Comparison of ENCODE assay signal across 16 mouse cellular contexts in genomic region chr3:51907113-51907860, GRCm38 (mm10).
A peak's percentile ranks its signal among the peaks of the same experiment; 100 is the strongest.
DNase-seq lines count a peak whose midpoint lies in the region; ATAC-seq and TF ChIP-seq lines count a peak whose summit lies in the region.
"Had no signal": no experiment of that assay in that cellular context is flagged by ENCODE, and none has a peak within 500 bp of the region (broad histone marks: within the 10 kb centered on the region; RNA-seq: fewer than 3 reads in every experiment).

No protein-coding gene starts in this region.

- H3K4me3 ChIP-seq in hindbrain, embryonic 10.5 days = no peak overlapping the region
- H3K4me3 ChIP-seq in hindbrain, postnatal 0 days (ENCODE audit: low read length) = no peak overlapping the region
- H3K4me3 ChIP-seq in neural tube, embryonic 14.5 days (ENCODE audit: low read depth, low read length) = no peak overlapping the region
- no peak overlapping the region for H3K4me3 ChIP-seq in stomach, postnatal 0 days (ENCODE audit: low read depth, low read length)
- H3K4me3 ChIP-seq: erythroblast, embryonic 14.5 days; limb, embryonic 12.5 days; neural tube, embryonic 12.5 days had no signal

- H3K27ac ChIP-seq in hindbrain, embryonic 10.5 days = 0 out of 2 replicates have a peak overlapping the region, but pooled peaks have one; percentile 53
- H3K27ac ChIP-seq in hindbrain, postnatal 0 days = no peak overlapping the region
- H3K27ac ChIP-seq in neural tube, embryonic 14.5 days (ENCODE audit: low read depth, low read length) = no peak overlapping the region
- H3K27ac ChIP-seq in stomach, postnatal 0 days (replicated peaks) = no peak overlapping the region
- H3K27ac ChIP-seq: limb, embryonic 12.5 days; macrophage; neural tube, embryonic 12.5 days had no signal

- no peak for TF ChIP-seq CTCF in hindbrain, postnatal 0 days (IDR thresholded peaks at IDR 0.05; ENCODE audit: low read depth)
- TF ChIP-seq CTCF in stomach, postnatal 0 days (IDR thresholded peaks at IDR 0.05; ENCODE audit: low read depth) = no peak

- no peak overlapping the region for H3K4me2 ChIP-seq in hindbrain, postnatal 0 days (ENCODE audit: low read depth, low read length)
- no peak overlapping the region for H3K4me2 ChIP-seq in neural tube, embryonic 14.5 days (ENCODE audit: low read depth, low read length)
- H3K4me2 ChIP-seq in stomach, postnatal 0 days (replicated peaks; ENCODE audit: low read depth) = no peak overlapping the region
- H3K4me2 ChIP-seq: neural tube, embryonic 12.5 days had no signal

- no peak for DNase-seq in hindbrain, embryonic 10.5 days (ENCODE audit: low spot score)
- no peak for DNase-seq in hindbrain, postnatal 0 days (ENCODE audit: low spot score)
- DNase-seq in neural tube, embryonic 10.5 days (ENCODE audit: extremely low spot score, low spot score) = no peak
- DNase-seq in induced T-regulatory cell, adult 2 months (ENCODE audit: low read depth) = peak; percentile 11
- peak; percentile 40 for DNase-seq in stomach, postnatal 0 days (ENCODE audit: low spot score)
- DNase-seq in thymus, adult 18-20 months = no peak
- DNase-seq in right cerebral cortex, postnatal 25 days = no peak
- DNase-seq: cerebellum, postnatal 14 days; gastrocnemius, postnatal 25 days; kidney, adult 2 months; layer of hippocampus, adult 9-11 months had no signal

- no peak for TF ChIP-seq EP300 in stomach, postnatal 0 days (optimal IDR thresholded peaks at IDR 0.05)

- no peak for ATAC-seq in hindbrain, postnatal 0 days
- ATAC-seq in neural tube, embryonic 14.5 days (ENCODE audit: low read depth) = 0 out of 2 replicates have a peak, but pooled peaks have one; percentile 32
- peak; percentile 63 for ATAC-seq in stomach, postnatal 0 days (ENCODE audit: low FRiP score, low TSS enrichment)

- 50% methylated on average over 10 of the region's 10 CpGs for WGBS in hindbrain, embryonic 10.5 days
- 47% methylated on average over 10 of the region's 10 CpGs for WGBS in hindbrain, postnatal 0 days
- 61% methylated on average over 10 of the region's 10 CpGs for WGBS in neural tube, embryonic 14.5 days
- WGBS in stomach, postnatal 0 days = 59% methylated on average over 10 of the region's 10 CpGs

- H3K9me3 ChIP-seq in hindbrain, embryonic 10.5 days = no peaks in the 10 kb centered on the region
- no peaks in the 10 kb centered on the region for H3K9me3 ChIP-seq in hindbrain, postnatal 0 days (ENCODE audit: low read length)
- H3K9me3 ChIP-seq in neural tube, embryonic 14.5 days (ENCODE audit: control insufficient read depth, low read length) = no peaks in the 10 kb centered on the region
- no peaks in the 10 kb centered on the region for H3K9me3 ChIP-seq in stomach, postnatal 0 days (ENCODE audit: control insufficient read depth, low read length)
- H3K9me3 ChIP-seq: limb, embryonic 12.5 days; neural tube, embryonic 12.5 days had no signal

- no peak overlapping the region for H3K9ac ChIP-seq in hindbrain, postnatal 0 days (replicated peaks; ENCODE audit: low read length)
- H3K9ac ChIP-seq in neural tube, embryonic 14.5 days (replicated peaks; ENCODE audit: low read depth, low read length) = no peak overlapping the region
- H3K9ac ChIP-seq in stomach, postnatal 0 days (ENCODE audit: low read length) = no peak overlapping the region
- H3K9ac ChIP-seq: limb, embryonic 12.5 days; neural tube, embryonic 12.5 days had no signal

- H3K4me1 ChIP-seq in hindbrain, embryonic 10.5 days (replicated peaks) = peaks cover 41% of the 10 kb centered on the region
- no peaks in the 10 kb centered on the region for H3K4me1 ChIP-seq in hindbrain, postnatal 0 days (ENCODE audit: insufficient read depth, low read length)
- 0 out of 2 replicates have a peak, but pooled peaks cover 6% of the 10 kb centered on the region for H3K4me1 ChIP-seq in neural tube, embryonic 14.5 days (ENCODE audit: control insufficient read depth, insufficient read depth, low read length)
- 0 out of 2 replicates have a peak, but pooled peaks cover 5% of the 10 kb centered on the region for H3K4me1 ChIP-seq in stomach, postnatal 0 days (replicated peaks; ENCODE audit: control insufficient read depth, insufficient read depth)

- H3K36me3 ChIP-seq in hindbrain, embryonic 10.5 days = no peaks in the 10 kb centered on the region
- H3K36me3 ChIP-seq in hindbrain, postnatal 0 days (ENCODE audit: insufficient read depth, low read length) = no peaks in the 10 kb centered on the region
- no peaks in the 10 kb centered on the region for H3K36me3 ChIP-seq in neural tube, embryonic 14.5 days (ENCODE audit: control insufficient read depth, insufficient read depth, low read length)
- no peaks in the 10 kb centered on the region for H3K36me3 ChIP-seq in stomach, postnatal 0 days (ENCODE audit: control insufficient read depth, insufficient read depth, low read length)
- H3K36me3 ChIP-seq: limb, embryonic 12.5 days; neural tube, embryonic 12.5 days had no signal

- no peaks in the 10 kb centered on the region for H3K27me3 ChIP-seq in hindbrain, embryonic 10.5 days (ENCODE audit: insufficient read depth, poor library complexity, severe bottlenecking)
- H3K27me3 ChIP-seq in hindbrain, postnatal 0 days (ENCODE audit: insufficient read depth, low read length) = no peaks in the 10 kb centered on the region
- no peaks in the 10 kb centered on the region for H3K27me3 ChIP-seq in neural tube, embryonic 14.5 days (ENCODE audit: control insufficient read depth, insufficient read depth, low read length)
- no peaks in the 10 kb centered on the region for H3K27me3 ChIP-seq in stomach, postnatal 0 days (ENCODE audit: control insufficient read depth, insufficient read depth, low read length)
- H3K27me3 ChIP-seq: limb, embryonic 12.5 days; neural tube, embryonic 12.5 days had no signal

Comparison
In these comparisons a context has a peak if more than half of its experiments do, and no peak if none do; other contexts are left out.
1. DNase-seq: peak in induced T-regulatory cell, adult 2 months (single experiment) and stomach, postnatal 0 days (single experiment); none in hindbrain, embryonic 10.5 days (single experiment), hindbrain, postnatal 0 days (single experiment), neural tube, embryonic 10.5 days (single experiment), thymus, adult 18-20 months (0 of 2) and right cerebral cortex, postnatal 25 days (single experiment).